Mouse (Mus musculus) B cell, adult (primary cell): ENCODE data around the gene Egln2. TPM values are rescaled to one million over a fixed set of nuclear protein-coding genes. Genes with fewer than 3 reads are reported as not detected.

Source experiments
- total RNA-seq: library from RNA; stranded (reverse); gene quantifications from 4 replicates; pipeline ENCODE4 v1.2.4, GENCODE M21; 2023; ENCODE audit not compliant: inconsistent age

Gene Egln2
- total RNA-seq = 226 to 254 TPM (median 243 TPM) in 4 replicates

GRCm38 (mm10) chr7:27166614-27167474 is at the start of gene Egln2:
TSS of gene Egln2 (minus strand) at chr7:27166802.

GRCm38 (mm10) chr7:27195681-27196611 is 29.3 kb upstream of the Egln2 start, which contains the start of the genes BC024978 and Snrpa:
TSS of gene BC024978 (plus strand) at chr7:27195781.
TSS of gene Snrpa (minus strand) at chr7:27196271.

GRCm38 (mm10) chr7:27180837-27181695 is 14.5 kb upstream of the Egln2 start, which contains the start of the genes Gm21983 and Mia:
TSS of gene Gm21983 (minus strand) at chr7:27181086.
TSS of gene Mia (minus strand) at chr7:27181157.

GRCm38 (mm10) chr7:27178324-27179216 is 12.0 kb upstream of the Egln2 start, which contains the start of gene Rab4b:
TSS of gene Rab4b (minus strand) at chr7:27178896.

GRCm38 (mm10) chr7:27153205-27153764 is 13.3 kb downstream of the Egln2 start, which contains the start of gene Cyp2t4:
TSS of gene Cyp2t4 (plus strand) at chr7:27153714.

GRCm38 (mm10) chr7:27119676-27120075 is 46.9 kb downstream of the Egln2 start, which contains the start of gene Cyp2f2:
TSS of gene Cyp2f2 (plus strand) at chr7:27119909.

Other genes starting within 250 kb of the Egln2 start
- not detected in 4 replicates for gene Cyp2a22, start 227.4 kb downstream of the Egln2 start, total RNA-seq
- not detected in 4 replicates for gene Cyp2a12, start 137.7 kb downstream of the Egln2 start, total RNA-seq
- not detected in 4 replicates for gene Cyp2f2, start 46.9 kb downstream of the Egln2 start, total RNA-seq
- not detected in 4 replicates for gene Cyp2t4, start 13.1 kb downstream of the Egln2 start, total RNA-seq
- gene Rab4b, start 12.1 kb upstream of the Egln2 start, total RNA-seq = 167 to 187 TPM (median 176 TPM) in 4 replicates
- gene Gm21983, start 14.3 kb upstream of the Egln2 start, total RNA-seq = not detected in 4 replicates
- 0.57 to 1.5 TPM (median 0.90 TPM) in 3 of 4 replicates, not detected in the other for gene Mia, start 14.4 kb upstream of the Egln2 start, total RNA-seq
- 15.0 to 18.0 TPM (median 16.3 TPM) in 4 replicates for gene BC024978, start 29.0 kb upstream of the Egln2 start, total RNA-seq
- 98.7 to 129 TPM (median 118 TPM) in 4 replicates for gene Snrpa, start 29.5 kb upstream of the Egln2 start, total RNA-seq
- gene Itpkc, start 61.9 kb upstream of the Egln2 start, total RNA-seq = 16.9 to 22.1 TPM (median 20.3 TPM) in 4 replicates
- 25.8 to 31.0 TPM (median 27.4 TPM) in 4 replicates for gene Coq8b, start 66.2 kb upstream of the Egln2 start, total RNA-seq
- gene Numbl, start 91.6 kb upstream of the Egln2 start, total RNA-seq = 1.4 to 3.2 TPM (median 1.6 TPM) in 4 replicates
- 0.87 to 0.97 TPM (median 0.93 TPM) in 4 replicates for gene Ltbp4, start 170.9 kb upstream of the Egln2 start, total RNA-seq
- gene Shkbp1, start 189.2 kb upstream of the Egln2 start, total RNA-seq = 87.2 to 119 TPM (median 99.9 TPM) in 4 replicates
- not detected in 4 replicates for gene Gm20479, start 190.6 kb upstream of the Egln2 start, total RNA-seq